Comparison of ENCODE assay signal across 8 mouse cellular contexts in genomic region chr1:37428911-37429310, GRCm38 (mm10). TPM values are rescaled to one million over a fixed set of nuclear protein-coding genes. Genes with fewer than 3 reads are reported as not detected.
DNase-seq lines count a peak whose midpoint lies in the region; ATAC-seq and TF ChIP-seq lines count a peak whose summit lies in the region.

No protein-coding gene starts in this region.

- H3K9me3 ChIP-seq in erythroblast, embryonic 14.5 days (ENCODE audit: control insufficient read depth, low read length): peaks cover 5% of the 10 kb centered on the region
- no peaks in the 10 kb centered on the region for H3K9me3 ChIP-seq in ES-E14 (ENCODE audit: control insufficient read depth, insufficient read depth, low read depth, low read length)
- H3K9me3 ChIP-seq in forebrain, postnatal 0 days (ENCODE audit: low read length): 0 out of 2 replicates have a peak, but pooled peaks cover 2% of the 10 kb centered on the region
- peaks cover 4% of the 10 kb centered on the region; the same call in 1 of the 2 replicates for H3K9me3 ChIP-seq in liver, embryonic 11.5 days (ENCODE audit: control insufficient read depth, low read length)

- peaks cover 56% of the 10 kb centered on the region for H3K36me3 ChIP-seq in erythroblast, embryonic 14.5 days (ENCODE audit: control insufficient read depth)
- H3K36me3 ChIP-seq in ES-E14 (ENCODE audit: control insufficient read depth, insufficient read depth, low read length, poor library complexity, severe bottlenecking): peaks cover 15% of the 10 kb centered on the region
- H3K36me3 ChIP-seq in forebrain, postnatal 0 days (ENCODE audit: insufficient read depth): peaks cover 28% of the 10 kb centered on the region
- H3K36me3 ChIP-seq in liver, embryonic 11.5 days (ENCODE audit: control insufficient read depth, insufficient read depth, low read length): peaks cover 25% of the 10 kb centered on the region

- peak overlapping the region; percentile 92 for H3K4me3 ChIP-seq in erythroblast, embryonic 14.5 days (replicated peaks)
- peak overlapping the region; percentile 89 to 98 for H3K4me3 ChIP-seq in ES-E14 (ENCODE audit: insufficient read depth in 1 of 2, low read depth in 1 of 2, low read length in 2 of 2, poor library complexity in 1 of 2, severe bottlenecking in 1 of 2)
- peak overlapping the region; percentile 93 for H3K4me3 ChIP-seq in forebrain, postnatal 0 days (ENCODE audit: low read depth, low read length)
- H3K4me3 ChIP-seq in liver, embryonic 11.5 days (ENCODE audit: low read depth, low read length): peak overlapping the region; percentile 90

- no peak for ATAC-seq in erythroblast, adult 5-6 weeks (replicated peaks; ENCODE audit: low FRiP score, poor library complexity, severe bottlenecking)
- no peak for ATAC-seq in forebrain, postnatal 0 days
- ATAC-seq in liver, embryonic 11.5 days (replicated peaks; ENCODE audit: low FRiP score): no peak

- peak overlapping the region; percentile 94 for H3K4me2 ChIP-seq in forebrain, postnatal 0 days (ENCODE audit: low read depth)
- peak overlapping the region; percentile 71 for H3K4me2 ChIP-seq in liver, embryonic 11.5 days

- no peak overlapping the region for H3K27ac ChIP-seq in ES-E14 (ENCODE audit: insufficient read depth, low read depth, low read length, poor library complexity, severe bottlenecking)
- H3K27ac ChIP-seq in forebrain, postnatal 0 days (ENCODE audit: low read depth, low read length): no peak overlapping the region
- no peak overlapping the region; the same call in 1 of the 2 replicates for H3K27ac ChIP-seq in liver, embryonic 11.5 days (ENCODE audit: low read depth, low read length)

- TF ChIP-seq CTCF in forebrain, postnatal 0 days (IDR thresholded peaks at IDR 0.05; ENCODE audit: low read depth): no peak

- 68% methylated on average over 2 of the region's 2 CpGs for WGBS in forebrain, postnatal 0 days
- 48% methylated on average over 2 of the region's 2 CpGs for WGBS in liver, embryonic 11.5 days

- in situ Hi-C loops in ES-E14 (cut with MboI; ENCODE audit: low sequenced_read_pairs in 2 of 2, unreplicated experiment in 2 of 2): no loop called here

- H3K9ac ChIP-seq in ES-E14 (ENCODE audit: insufficient read depth, low read depth, low read length, poor library complexity, severe bottlenecking): peak overlapping the region; percentile 88; the same call in 1 of the 2 replicates
- peak overlapping the region; percentile 88 for H3K9ac ChIP-seq in forebrain, postnatal 0 days
- H3K9ac ChIP-seq in liver, embryonic 11.5 days (ENCODE audit: low read depth, low read length): peak overlapping the region; percentile 90

- H3K27me3 ChIP-seq in erythroblast, embryonic 14.5 days (ENCODE audit: control insufficient read depth): no peaks in the 10 kb centered on the region
- H3K27me3 ChIP-seq in forebrain, postnatal 0 days (ENCODE audit: insufficient read depth, low read length): no peaks in the 10 kb centered on the region
- no peaks in the 10 kb centered on the region for H3K27me3 ChIP-seq in liver, embryonic 11.5 days (replicated peaks; ENCODE audit: control insufficient read depth, insufficient read depth, low read length)

- H3K4me1 ChIP-seq in erythroblast, embryonic 14.5 days (ENCODE audit: control insufficient read depth): peaks cover 52% of the 10 kb centered on the region
- peaks cover 2% of the 10 kb centered on the region in 2 experiments; a peak in 1 of 4 replicates for H3K4me1 ChIP-seq in ES-E14 (ENCODE audit: control insufficient read depth in 2 of 2, insufficient read depth in 2 of 2, low read length in 2 of 2, poor library complexity in 1 of 2)
- peaks cover 14% of the 10 kb centered on the region for H3K4me1 ChIP-seq in forebrain, postnatal 0 days (ENCODE audit: insufficient read depth)
- H3K4me1 ChIP-seq in liver, embryonic 11.5 days (replicated peaks; ENCODE audit: control insufficient read depth, insufficient read depth, low read length): peaks cover 7% of the 10 kb centered on the region

- DNase-seq in ES-E14 (ENCODE audit: low read depth, low spot score): no peak
- no peak for DNase-seq in forebrain, postnatal 0 days
- DNase-seq in liver, embryonic 11.5 days (ENCODE audit: low spot score): no peak
- no peak for DNase-seq in frontal cortex, postnatal 10 days (ENCODE audit: low spot score in 2 of 2)
- DNase-seq in urinary bladder, postnatal 36 days (ENCODE audit: low spot score in 2 of 2): no peak
- no peak for DNase-seq in layer of hippocampus, adult 8-10 months (ENCODE audit: low spot score in 2 of 2)

TF ChIP-seq in ES-E14, 5 proteins besides CTCF, POLR2A, EP300 and RAD21:
- TF ChIP-seq HCFC1 (IDR thresholded peaks at IDR 0.05; ENCODE audit: borderline replicate concordance, insufficient read depth, low read length) (no peak), MAFK (IDR thresholded peaks at IDR 0.05; ENCODE audit: insufficient read depth, low read depth, low read length) (no peak), CHD2 (IDR thresholded peaks at IDR 0.05; ENCODE audit: low read depth, low read length) (no peak), ZC3H11A (IDR thresholded peaks at IDR 0.05; ENCODE audit: borderline replicate concordance, low read depth, low read length) (no peak), ZNF384 (IDR thresholded peaks at IDR 0.05; ENCODE audit: low read depth, low read length) (no peak)
TF ChIP-seq in ES-E14: peak in this region for 0.

RNA-seq across cellular contexts. Expression of gene Coa5, which starts 1.0 kb away (rescaled TPM):
- 0.30 and 0.33 TPM in 2 replicates for polyA plus RNA-seq in erythroblast, embryonic 14.5 days (2012)
- 19.8 and 25.1 TPM in 2 replicates for total RNA-seq in erythroblast, adult 5-6 weeks (2015; ENCODE audit: low replicate concordance)
- 12.4 and 14.8 TPM in 2 replicates for total RNA-seq in erythroblast, adult 5-6 weeks (2017; ENCODE audit: low replicate concordance)
- total RNA-seq in ES-E14 (2012; rRNA removed): 36.0 and 38.6 TPM in 2 replicates
- 36.2 and 45.3 TPM in 2 replicates for total RNA-seq in forebrain, postnatal 0 days (2014; rRNA removed)
- polyA plus RNA-seq in forebrain, postnatal 0 days (2015; fragmentation: Nextera tagmentation; extraction: Ambion mirVana): 28.5 and 37.1 TPM in 2 replicates
- 71.8 and 80.9 TPM in 2 replicates for polyA plus RNA-seq in liver, embryonic 11.5 days (2014; fragmentation: Nextera tagmentation; extraction: Ambion mirVana)
- total RNA-seq in layer of hippocampus, adult 8-10 months (2022): 10 to 100 TPM; 61.1 to 67.4 (median 63.8) TPM

RNA-seq across cellular contexts. Expression of gene Unc50, which starts 1.0 kb away (rescaled TPM):
- 2.6 and 4.1 TPM in 2 replicates for polyA plus RNA-seq in erythroblast, embryonic 14.5 days (2012)
- 29.9 and 44.0 TPM in 2 replicates for total RNA-seq in erythroblast, adult 5-6 weeks (2015; ENCODE audit: low replicate concordance)
- 23.2 and 44.2 TPM in 2 replicates for total RNA-seq in erythroblast, adult 5-6 weeks (2017; ENCODE audit: low replicate concordance)
- 66.5 and 78.2 TPM in 2 replicates for total RNA-seq in ES-E14 (2012; rRNA removed)
- 78.3 and 88.8 TPM in 2 replicates for total RNA-seq in forebrain, postnatal 0 days (2014; rRNA removed)
- 125 and 139 TPM in 2 replicates for polyA plus RNA-seq in forebrain, postnatal 0 days (2015; fragmentation: Nextera tagmentation; extraction: Ambion mirVana)
- polyA plus RNA-seq in liver, embryonic 11.5 days (2014; fragmentation: Nextera tagmentation; extraction: Ambion mirVana): 111 and 113 TPM in 2 replicates
- 10 to 100 TPM; 50.1 to 60.1 (median 56.9) TPM for total RNA-seq in layer of hippocampus, adult 8-10 months (2022)
